Mouse (Mus musculus) frontal cortex, postnatal 36 days (tissue): ENCODE measurements at regions not wholly inside any gene's neighbourhood (a gene's known extent, or its start where the extent isn't known, plus 50 kb on each side); places are given as distances from the start of the nearest gene placed in this dataset.
"Not testable (repeated sequence)": the region's sequence is repeated elsewhere in the genome, so short reads cannot be mapped to it uniquely, and the experiment has no call there.

Experiments used
- DNase-seq, 2 experiments: peaks; one replicate each; pipeline ENCODE4 v3.0.0; 2022; ENCODE audit warnings: low spot score in 2 of 2

GRCm38 (mm10) chr13:61805300-61805699, 235.4 kb upstream of the Cts3 start:
- DNase-seq = not testable (repeated sequence)

- DNase-seq = peak; percentile 0 to 3
These were observed 234.4 kb upstream of the Cts3 start for GRCm38 (mm10) chr13:61804168-61804874.

GRCm38 (mm10) chr13:61803763-61804162, 233.8 kb upstream of the Cts3 start:
- DNase-seq = not testable (repeated sequence)

- not testable (repeated sequence) for DNase-seq
These were observed 193.5 kb upstream of the Cts3 start for GRCm38 (mm10) chr13:61763457-61763856.
